Mouse (Mus musculus) T-helper 1 cell (primary cell): ENCODE results near the gene Mrgprf.

Experiments used
- in situ Hi-C: fragments of 300-600 bp; cut with MboI, MseI; formaldehyde crosslinking; loops from one replicate; pipeline ENCODE4 v1.15.1; 2025; ENCODE audit warnings: high pct_unique_total_duplicates

Gene Mrgprf

DNA sequence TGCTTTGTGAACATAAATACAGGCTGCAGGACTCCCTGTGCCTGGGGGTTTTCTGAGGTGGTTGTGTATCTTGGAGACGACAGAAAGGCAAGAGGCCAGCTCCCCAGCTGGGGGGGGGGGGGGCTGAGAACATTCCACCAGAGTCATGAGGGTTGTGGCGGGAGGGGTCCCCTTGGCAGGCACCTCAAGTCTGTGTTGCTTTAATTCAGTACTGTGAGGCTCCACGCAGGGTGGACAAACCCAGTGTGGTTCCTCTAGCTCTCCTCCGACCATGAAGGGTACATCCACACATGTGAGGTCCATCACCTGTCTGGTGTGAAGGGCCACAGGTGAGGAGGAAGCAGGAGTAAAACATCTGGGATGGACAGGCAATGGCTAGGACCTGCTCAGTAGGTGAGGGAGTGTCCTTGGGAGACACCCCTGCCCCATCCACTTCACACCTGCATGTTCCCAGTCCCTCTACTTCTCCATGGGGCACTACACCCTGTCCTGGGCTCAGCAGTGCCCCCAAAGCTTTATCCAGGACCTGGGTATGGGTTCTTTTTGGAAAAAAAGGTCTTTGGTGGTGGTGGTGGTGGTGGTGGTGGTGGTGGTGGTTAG, 33.9 kb downstream of the Mrgprf start:
- in situ Hi-C loops, result loop anchor here (5.0 kb wide), 1 partner anchor 47 kb away; no protein-coding TSS in a partner anchor

DNA sequence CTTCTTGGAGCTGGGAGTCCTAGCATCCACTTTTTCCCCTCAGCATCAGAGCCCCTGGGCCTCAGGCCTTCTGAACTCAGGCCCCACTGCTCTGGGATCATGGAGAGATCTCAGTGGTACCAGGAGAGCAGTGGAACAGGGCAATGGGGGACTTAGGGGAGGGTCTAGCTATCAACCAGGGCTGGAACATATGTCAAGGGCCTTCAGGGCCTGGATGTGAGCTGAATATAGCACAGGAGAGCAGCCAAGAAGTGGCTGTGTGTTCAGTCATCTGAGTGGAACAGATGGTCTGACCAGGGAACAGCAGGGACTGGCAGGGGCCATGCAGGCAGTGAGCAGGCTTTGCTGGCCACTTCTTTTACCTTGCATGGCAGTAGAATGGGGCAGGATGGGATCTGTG, 34.6 kb downstream of the Mrgprf start:
- in situ Hi-C loops, result loop anchor here (5.0 kb wide), 1 partner anchor 48 kb away; no protein-coding TSS in a partner anchor

DNA sequence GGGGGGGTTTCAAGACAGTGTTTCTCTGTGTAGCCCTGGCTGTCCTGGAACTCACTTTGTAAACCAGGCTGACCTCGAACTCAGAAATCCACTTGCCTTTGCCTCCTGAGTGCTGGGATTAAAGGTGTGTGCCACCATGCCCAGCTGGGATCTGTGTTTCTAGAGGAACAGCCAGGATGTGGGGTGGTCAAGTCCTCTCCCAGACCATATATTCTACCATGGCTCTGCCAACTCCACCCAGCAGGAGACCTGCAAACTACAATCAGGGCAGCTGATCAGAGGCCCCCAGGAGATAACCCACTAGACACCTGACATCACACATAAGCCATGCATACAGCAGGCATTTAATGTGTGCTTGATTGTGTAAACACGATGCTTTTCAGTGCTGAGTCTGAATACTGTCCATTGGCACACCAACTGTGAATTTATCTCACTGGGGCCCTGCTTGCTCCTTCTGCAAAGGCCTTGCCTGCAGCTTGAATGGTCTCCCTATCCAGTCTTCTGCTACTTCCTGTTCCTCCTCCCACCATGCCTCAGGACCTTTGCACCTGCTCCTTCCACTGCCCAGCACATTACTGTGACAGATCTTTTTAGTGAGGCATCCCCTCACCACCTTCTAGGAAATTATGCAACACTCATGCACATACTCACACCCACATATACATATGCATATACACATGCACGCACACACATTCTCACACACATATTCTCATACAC, 35.1 kb downstream of the Mrgprf start:
- in situ Hi-C loops, result loop anchor here (5.0 kb wide), 1 partner anchor 48 kb away; no protein-coding TSS in a partner anchor

- in situ Hi-C loops, result loop anchor here (5.0 kb wide), 1 partner anchor 51 kb away; no protein-coding TSS in a partner anchor
These were observed 37.3 kb downstream of the Mrgprf start for GRCm38 (mm10) chr7:145337889-145338288.

DNA sequence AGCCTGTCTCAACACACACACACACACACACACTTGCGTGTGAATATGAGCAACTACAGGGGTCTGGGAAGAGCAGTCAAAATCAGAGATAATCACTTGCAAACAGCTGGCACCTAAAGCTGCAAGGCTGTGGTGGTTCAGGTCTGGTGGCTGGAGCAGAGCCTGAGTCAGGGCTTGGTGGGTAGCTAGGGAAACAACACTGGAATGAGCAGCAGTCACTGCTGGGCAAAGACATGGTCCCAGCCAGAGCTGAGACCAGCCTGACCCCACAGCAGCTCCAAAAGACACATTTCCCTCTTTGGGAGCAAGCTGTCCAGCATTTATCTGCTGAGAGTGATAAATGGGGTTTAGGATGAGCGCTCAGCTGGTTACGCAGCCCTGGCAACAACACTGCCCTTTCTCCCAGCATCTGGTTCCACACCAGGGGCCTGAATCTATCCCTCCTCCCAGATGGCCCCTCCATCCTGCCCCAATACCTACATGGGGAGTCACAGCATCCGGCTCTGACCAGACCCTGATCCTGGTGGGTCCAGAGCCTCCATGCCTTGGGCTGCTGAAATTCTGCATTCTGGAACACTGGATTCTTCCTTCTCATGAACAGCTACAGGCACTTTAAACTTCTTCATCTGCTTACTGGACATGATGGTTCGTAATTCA, 39.7 kb downstream of the Mrgprf start:
- in situ Hi-C loops, result no loop called here
